Mouse (Mus musculus): ENCODE results near the gene Thada.
"Not testable (repeated sequence)": the region's sequence is repeated elsewhere in the genome, so short reads cannot be mapped to it uniquely, and the experiment has no call there.

Thada gene

DNA sequence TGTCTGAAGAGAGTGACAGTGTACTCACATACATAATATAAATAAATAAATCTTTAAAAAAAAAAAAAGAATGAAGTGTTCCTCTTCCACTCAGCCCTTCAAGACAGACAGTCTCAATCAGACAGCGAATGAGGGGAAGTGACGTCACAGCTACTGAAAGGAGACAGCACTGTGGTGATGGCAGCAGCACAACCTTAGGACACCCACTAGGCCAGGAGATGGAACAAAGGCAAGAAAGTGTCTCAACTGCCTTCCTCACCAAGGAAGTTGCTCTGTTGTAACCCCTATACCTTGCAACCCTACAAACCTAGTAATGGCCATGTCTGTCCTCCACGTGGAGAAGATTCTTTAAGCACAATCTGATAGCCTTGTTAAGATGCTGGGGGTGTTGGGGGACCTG is 125.4 kb downstream of the Thada start:
- DNase-seq = no peak

DNA sequence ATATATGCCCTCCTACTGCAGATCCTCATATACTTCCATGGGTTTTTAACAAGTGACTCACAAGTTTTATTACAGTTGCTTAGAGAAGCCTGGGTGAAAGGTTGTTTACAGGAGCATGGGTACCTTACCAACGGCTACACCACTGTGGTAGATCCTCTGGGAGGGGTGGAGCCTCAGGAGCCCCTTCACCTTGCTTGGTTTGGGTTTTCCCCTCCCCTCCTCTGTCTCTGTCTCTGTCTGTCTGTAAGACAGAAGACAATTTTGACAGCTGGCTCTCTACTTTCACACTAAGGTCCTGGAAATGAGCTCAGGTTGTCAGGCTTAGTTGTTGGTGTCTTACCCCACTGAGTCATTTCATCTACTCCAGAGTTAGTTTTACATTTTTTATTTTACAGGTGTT is 130.0 kb downstream of the Thada start:
- DNase-seq = no peak

DNA sequence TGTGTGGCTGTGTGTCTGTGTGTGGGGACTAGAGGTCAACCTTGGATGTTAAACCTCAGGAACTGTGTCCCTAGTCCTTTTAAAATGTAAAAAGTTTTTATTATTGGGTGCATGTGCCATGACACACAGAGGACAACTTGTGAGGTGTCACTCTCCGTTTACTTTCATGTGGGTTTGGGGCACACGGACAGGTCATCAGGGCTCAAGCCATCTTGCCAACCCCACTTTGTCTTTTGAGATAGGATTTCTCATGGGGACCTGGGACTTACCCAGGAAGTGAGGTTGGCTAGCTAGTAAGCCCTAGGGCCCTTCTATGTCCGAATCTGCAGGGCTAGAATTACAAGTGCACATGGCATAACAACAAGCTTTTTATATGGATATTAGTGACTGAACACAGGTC is 130.9 kb downstream of the Thada start:
- no peak for DNase-seq

DNA sequence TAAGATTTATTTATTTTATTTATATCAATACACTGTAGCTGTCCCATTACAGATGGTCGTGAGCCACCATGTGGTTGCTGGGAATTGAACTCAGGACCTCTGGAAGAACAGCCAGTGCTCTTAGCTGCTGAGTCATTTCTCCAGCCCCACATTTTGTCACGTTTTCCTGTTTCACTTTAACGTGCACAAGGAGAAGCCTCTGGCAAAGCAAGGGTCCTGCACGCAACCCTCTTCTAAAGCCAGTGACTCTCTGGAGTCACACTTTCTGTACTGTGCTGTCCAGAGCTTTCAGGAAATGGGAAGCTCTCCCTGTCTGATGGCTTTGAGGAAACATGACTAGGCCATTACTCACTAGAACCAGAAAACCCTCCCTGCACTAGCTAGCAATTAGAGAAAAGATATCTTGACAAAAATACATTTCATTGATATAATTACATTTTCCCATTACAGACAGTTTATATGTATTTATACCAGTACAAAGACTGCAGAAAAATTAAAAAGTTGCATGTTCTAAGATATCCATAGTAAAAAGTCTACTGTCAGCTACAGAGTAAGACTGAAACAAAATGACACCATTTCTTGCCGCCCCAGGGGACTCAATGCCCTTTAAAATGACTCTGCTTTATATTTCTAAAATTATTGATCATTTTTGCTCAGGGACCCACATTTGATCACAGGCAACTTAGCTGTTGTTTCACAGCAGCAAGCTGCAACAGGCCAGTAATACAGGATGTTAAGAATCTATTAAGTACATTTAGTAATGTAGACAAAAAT is 131.6 kb downstream of the Thada start:
- DNase-seq = no peak

DNA sequence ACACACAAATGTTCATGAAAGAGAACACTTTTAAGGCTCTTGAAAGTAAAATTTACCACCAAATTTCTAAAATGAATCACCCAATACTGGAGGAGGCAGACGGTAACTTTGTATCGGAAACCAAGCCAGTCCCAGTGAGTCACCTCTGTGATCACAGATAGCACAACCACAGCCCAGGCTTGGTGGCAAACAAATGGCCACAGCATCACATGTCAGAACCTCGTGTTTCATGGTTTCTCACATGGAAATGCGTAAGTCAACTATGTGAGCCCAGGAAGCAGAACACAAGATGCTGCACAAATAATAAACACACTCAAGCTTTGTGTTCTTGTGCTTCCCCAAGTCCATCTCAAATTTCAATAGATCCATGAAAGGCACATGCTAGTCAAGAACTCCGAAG is 133.1 kb downstream of the Thada start:
- DNase-seq = no peak

DNA sequence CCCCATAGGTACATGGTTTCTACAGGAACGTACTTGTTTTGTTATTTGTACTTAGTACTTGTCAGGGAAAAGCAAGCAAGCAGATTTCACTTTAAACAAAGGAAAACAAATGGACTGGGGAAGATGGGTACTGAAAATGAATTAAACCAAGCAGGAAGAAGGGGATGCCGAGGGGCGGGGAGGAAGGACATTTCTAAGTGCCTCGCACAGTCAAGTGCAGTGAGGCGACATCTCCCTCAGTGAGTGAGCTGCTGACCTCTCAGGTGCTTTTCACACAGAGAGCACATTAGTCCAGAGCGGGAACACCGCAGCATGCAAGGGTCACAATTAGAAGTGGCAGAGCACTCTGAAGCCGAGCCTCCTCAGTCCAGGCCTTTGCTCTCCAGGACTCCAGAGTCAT is 135.0 kb downstream of the Thada start:
- DNase-seq = no peak

DNA sequence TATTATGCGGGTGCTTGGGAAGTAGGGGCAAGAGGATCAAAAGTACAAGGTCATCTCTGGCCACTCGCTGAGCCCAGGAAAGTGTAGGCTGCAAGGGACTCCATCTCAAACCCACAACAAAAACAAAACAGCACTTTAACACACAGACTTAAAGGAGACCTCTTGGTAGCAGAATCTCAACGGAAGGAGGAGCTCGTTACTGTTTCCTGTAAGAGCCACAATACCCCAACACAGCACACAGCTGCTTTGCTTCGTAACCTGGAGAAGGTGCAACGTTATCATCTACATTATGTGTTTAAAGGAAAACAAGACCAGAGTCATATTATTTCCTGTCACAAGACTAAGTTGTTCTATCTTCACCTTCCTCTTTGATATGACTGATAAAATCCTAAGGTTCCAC is 135.5 kb downstream of the Thada start:
- DNase-seq = no peak

DNA sequence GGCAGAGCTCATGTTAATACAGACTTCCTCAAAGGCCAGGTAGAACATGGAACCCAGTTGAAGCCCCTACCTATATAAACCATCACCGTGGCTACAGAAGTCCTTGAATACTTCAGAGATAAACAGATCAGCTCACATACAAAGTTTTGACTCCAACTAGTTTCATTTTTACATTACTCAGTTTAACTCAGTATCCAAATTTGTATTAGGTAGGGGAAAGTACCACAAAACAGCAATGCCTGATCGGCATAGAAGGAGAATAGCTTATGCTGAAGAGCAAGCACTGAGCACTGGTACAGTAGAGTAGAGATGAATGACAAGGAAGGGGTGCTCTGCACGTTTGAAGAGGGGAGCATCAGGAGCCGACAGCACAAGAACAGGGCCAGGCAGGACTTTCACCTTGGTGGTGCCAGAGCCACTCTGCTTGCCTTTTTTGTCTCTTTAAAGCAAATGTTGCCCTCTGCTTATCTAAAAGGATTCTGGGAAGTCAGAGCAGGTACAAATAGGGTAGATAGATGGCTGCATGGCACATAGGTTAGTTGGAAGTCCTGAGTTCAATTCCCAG is 136.0 kb downstream of the Thada start:
- no peak for DNase-seq

DNA sequence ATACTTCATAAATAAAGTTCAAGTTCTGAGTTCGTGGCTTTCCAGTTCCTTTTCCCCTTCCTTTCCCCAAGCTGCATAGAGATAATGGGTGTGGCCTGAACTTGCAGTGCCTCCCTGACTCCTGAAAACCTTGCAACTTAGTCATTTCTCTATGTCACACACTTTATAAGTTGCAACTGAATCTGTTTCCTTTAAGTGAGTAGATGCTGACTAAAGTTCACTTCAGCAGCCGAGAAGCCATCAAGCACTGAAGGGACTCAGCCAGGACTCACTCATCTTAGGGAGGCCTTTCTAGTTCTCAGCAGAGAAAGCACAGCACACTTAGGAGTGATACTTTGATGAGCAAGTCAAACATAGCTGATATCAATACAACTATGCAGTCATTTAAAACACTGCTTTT is 137.5 kb downstream of the Thada start:
- no peak for DNase-seq

DNA sequence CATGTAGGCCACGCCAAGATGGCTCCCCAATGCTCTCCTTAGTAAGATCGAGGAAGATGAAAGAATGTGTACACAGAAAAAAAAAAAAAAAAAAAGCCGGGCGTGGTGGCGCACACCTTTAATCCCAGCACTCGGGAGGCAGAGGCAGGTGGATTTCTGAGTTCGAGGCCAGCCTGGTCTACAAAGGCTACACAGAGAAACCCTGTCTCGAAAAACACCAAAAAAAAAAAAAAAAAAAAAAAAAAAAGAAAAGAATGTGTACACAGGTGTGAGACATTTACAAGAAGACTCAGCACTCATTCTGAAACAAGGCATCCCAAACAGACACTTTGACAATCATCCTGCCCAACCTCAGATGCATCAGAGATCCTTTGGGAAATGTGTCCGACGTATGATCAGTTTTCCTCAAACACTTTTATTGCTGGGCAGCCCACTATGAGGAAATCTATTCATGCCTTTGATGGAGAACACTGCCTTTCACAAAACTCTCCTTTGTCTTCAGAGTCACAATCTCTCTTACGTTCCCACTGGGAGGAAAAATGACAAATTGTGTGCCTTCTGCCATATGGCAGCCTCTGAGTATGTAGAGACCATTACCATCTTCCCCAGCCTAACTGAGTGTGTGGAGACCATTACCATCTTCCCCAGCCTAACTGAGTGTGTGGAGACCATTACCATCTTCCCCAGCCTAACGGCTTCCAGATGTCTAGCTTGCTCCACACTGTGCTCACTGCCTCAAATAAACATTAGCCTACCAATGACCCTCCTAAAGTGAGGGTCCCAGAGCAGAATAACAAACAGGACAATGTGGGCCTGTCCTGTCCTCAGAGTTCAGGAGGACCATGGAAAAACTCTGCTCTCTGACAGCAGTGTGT is 138.7 kb downstream of the Thada start:
- DNase-seq = no peak

DNA sequence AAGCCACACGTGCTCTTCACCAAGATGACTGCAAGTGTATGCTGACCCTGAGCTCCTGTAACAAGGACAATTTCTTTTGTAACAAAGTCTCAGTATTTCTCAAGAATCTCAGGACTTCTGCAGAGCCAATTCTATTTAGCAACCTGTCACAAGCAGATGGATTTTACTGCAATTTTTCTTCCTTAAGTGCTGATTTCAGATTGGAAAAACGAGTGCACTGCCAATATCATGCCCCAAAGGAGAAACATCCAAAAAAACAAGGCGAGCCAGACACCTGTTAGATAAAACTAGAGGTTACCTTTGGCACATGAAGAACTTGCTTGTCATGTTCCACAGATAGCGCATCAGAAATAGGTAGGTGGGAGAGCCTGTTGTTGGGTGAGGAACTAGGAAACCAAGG is 143.8 kb downstream of the Thada start:
- no peak for DNase-seq

DNA sequence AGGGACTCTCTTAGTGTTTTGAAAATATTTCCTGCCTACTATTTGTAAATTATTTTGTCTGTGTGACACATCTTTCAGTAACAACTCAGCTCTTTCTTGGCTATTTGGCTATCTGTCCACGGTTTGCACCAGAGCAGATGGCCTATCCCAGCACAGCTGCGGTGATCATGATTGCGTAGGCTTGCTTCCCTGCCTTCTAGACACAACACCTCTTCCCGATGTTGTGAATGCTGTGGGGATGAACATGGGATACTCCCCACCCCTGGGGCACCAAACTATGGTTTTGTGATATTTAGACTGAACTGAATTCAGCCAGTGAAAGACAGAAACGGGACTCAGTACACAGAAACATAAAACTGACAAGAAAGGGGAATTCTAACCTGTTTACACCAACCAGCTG is 144.7 kb downstream of the Thada start:
- no peak for DNase-seq

DNA sequence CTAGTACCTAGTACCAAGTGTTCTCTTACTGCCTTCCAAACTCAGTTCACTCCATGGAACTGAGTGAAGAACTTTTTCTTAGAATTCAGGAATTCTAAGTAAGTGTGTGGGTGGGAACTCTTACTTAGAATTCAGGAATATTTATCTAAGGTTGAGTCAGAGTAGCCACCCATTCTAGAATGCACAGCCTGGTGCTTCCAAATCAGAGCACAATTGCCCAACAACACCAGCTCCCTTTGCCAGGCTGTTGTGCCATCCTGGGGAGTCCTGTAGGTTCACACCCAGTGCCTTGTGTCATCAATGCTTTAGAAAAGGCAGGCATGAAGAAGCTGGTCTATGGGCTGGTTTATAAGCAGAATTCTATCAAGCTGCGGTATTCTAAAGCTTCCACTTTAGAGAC is 145.4 kb downstream of the Thada start:
- no peak for DNase-seq

DNA sequence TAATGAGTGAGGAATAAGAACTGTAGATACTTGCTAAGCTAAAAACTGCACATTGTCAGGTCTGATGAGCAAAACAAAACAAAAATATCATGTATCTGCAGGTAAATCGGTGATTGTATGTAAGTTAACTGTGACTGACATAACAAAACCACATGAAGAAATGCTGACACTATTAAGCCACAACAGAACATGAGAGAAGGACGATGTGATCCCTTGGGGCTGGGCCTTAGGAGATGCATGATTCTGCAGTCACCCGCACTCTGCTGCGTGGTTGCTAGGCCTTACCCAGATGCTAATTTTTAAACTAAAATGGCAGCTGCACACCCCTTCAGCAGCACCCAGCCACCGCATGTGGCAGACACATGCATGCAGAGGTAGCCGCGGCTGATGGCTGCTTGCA is 151.7 kb downstream of the Thada start:
- no peak for DNase-seq

DNA sequence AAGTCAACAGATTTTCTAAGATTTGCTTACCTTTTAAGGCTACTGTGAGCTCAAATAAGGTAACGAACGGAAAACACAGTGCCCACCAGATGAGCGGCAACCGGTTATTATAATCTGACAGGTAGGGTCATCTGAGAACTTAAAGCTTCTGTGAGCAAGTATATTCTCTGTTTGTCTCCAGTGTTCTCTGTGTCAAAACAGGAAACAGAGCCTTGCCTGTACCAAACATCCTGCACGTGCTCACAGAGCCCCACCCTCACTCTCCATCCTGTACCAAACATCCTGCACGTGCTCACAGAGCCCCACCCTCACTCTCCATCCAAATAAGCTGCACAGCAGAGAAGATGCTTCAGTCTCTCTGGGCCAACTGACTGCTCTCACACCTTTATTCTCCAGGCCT is 152.5 kb downstream of the Thada start:
- DNase-seq = no peak

DNA sequence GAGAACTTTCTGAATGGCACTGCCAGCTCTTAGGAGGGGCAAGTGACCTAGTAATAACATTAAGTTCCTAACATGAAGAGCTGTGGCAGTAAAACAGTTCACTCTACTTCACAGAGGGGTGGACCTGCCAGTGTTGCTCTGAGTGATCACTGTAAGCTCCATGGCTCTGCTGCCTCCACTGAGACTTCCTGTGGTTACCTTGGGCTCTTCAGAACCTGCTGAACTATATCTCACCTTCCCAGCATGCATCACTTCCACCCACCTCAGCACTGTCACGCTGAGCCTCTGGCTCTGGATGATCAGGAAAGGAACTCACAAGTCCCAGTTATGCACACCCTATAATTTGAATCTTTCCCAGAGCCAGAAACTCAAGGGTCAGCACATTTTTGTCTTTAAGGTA is 159.9 kb downstream of the Thada start:
- DNase-seq = no peak

DNA sequence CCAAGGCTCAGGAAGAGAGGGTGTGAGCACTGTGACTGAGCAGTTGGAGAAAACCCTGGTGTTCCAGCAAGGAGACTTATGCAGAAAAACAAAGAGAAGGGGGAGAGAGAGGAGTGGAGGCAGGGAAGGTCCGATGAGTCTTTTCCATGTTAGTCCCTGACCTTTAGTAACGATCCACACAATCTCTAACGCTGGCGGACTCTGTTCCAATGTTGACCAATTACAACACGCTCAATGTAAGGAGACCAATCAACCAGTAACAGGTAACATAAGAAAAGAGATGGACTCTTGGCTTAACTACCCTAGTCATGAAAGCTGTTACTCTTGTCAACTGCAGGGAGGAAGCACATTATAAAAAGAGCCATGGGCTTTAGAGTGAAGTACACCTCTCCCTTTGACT is 160.9 kb downstream of the Thada start:
- no peak for DNase-seq

DNA sequence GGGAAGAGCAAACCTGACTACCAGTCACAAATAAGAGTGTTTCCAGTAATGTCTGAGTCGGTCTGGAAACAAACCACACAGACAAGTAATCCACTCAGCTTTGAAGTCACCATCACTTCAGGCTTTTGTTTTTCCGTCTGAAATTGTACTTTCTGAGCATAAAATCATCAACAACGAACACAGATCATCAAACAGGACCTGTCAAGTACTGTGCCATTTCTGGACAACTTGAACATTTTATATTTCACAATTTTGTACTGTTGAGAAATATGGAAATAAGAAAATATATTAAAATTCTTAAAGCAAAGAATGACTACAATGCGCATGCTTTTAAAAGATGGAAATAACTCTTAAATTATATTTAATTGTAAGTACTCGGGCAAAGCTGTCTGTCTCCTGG is 161.9 kb downstream of the Thada start:
- no peak for DNase-seq

DNA sequence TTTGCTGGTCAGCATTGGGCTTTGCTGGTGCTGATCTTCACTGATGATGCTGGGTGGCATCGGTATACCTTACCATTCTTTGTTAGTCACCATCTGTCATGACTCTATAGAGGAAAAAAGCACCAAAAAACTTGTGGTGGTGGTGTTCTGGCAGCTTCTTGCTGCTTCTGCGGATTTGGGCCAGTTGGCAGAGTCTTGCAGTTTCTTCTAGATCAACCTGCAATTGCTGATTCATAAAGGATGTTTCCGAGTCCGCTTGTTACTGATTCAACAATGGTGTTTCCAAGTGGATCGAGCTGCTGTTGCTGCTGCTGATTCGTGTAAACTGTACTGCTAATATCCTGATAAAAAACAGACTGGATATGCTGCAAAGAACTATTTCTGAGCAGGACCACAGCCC is 168.0 kb downstream of the Thada start:
- DNase-seq = peak in 1 of 2 experiments; percentile 23

DNA sequence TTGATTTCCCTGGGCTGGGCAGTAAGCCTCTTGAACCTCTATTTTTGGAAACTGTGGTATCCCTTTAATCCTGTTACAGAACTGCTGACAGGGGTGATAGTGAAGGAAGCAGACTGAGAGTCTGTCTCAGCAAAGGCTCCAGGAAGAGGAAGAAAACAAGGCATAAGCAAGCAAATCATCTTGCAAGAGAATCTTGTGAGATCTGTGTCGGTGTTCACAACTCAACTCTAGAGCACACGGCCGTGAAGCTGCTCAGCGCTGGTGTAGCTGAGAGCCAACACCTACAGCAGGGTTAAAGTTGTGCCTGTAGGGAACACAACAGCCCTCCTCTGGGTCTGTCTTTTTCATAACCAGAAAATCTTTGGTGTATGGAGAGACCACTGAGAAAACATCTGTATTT is 172.8 kb downstream of the Thada start:
- no peak for DNase-seq

DNA sequence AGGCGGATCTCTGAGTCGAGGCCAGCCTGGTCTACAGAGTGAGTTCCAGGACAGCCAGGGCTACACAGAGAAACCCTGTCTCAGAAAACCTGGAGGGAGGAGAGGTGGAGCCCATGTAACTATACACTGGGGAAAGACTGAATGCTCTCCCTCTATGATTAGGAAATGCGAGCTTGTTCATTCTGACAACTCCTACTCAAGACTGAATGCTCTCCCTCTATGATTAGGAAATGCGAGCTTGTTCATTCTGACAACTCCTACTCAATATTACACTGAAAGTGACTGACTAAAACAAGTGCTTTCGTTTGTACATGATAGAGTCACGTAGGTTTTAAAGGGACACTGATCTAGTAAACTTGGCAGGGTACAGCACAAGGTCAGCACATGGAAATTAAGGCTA is 174.8 kb downstream of the Thada start:
- DNase-seq = not testable (repeated sequence)

DNA sequence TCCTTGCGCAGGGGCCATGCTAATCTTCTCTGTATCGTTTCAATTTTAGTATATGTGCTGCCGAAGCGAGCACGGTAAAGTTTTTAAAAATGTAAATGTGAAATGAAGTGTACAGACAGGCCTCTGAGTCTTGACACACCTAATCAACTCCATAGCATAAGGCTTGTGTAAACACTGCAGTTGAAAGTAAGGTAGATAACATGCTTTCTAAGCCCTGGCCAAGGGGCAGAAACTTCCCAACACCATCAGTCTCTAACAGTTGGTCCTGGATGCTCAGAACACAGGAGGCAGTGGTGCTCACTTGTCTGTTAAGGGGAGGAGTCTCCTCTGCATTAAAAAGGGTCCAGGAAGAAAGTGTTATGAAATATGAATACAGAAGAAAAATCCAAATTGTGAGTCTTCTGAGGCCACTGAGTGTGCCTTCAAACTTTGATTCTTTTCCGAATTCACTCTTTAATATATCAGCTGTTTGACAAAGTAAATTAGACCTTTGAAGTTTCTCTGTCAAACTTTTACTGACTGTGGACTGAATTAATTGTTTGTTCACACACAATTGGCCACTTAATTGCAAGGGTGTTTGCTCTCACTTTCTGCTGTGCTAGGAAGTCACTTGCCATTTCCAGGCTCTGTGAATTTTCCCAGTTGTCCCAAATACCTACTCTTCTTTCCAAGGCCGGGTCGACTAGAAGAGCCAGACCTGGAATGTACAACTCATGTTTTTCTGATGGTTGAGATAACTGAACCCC is 178.2 kb downstream of the Thada start:
- no peak for DNase-seq

DNA sequence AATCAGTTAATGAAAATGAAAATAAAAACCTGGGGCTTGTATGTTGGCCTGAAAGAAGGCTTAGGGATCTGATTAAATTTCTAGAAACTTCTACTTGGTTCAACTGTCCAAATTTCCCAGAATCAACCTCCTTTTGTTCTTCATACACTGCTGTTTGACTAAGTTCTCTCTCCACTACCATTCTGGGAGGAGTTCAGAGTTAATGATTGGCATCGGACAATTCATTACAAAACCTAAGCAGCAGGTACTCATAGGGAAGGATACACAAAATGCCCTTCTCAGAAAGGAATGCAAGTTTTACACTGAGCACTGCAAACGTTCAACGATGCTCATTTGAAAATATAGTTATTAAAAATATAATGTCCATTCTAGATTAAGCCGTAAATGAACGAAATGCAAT is 179.5 kb downstream of the Thada start:
- peak in 1 of 2 experiments; percentile 29 for DNase-seq

All from kidney, adult 8-10 months (tissue).